In the genomic region with DNA sequence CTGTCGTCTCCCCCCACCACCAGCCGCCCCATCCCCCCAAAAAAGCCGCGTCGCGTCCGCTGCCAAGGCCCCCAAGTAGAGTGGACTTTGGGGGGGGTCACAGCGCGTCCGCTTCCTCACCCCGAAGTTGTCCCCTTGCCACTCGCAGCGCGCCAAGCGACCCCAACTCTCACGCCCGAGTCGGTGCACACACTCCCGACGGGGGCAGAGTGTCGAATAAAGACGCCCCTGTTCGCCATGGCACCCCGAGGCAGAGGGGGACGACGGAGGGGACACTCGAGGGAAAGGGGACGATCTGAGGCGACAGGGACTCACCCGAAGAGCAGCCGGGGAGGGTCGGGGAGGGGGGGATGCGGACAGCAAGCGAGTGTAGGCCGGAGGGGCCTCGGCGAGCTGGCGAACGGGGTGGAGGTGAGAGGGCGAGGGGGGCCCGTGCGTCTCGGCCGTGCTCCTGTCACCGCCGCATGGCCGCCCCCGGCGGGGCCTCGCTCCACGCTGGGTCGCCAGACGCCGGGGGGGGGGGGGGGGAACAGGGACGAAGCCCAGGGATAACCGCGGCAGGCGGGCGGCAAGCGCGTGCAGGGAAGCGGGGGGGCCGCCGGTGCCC, we compare ENCODE assay signal across 8 mouse cellular contexts. TPM values are rescaled to one million over a fixed set of nuclear protein-coding genes. Genes with fewer than 3 reads are reported as not detected.
DNase-seq lines count a peak whose midpoint lies in the region; ATAC-seq and TF ChIP-seq lines count a peak whose summit lies in the region.

No protein-coding gene starts in this region.

- no peak for TF ChIP-seq CTCF in Patski (IDR thresholded peaks at IDR 0.05)

- POLR2A ChIA-PET in Patski (lab: Charles Lee) = interaction anchor here (0.6 to 0.9 kb wide), 7 partner anchors 12 to 174 kb away, joined by 3 to 6 read pairs (median 4); no protein-coding TSS in a partner anchor

- ATAC-seq in Patski = no peak
- peak; percentile 11 for ATAC-seq in inflammation-experienced regulatory T-cells, adult 6 months
- no peak for ATAC-seq in activated CD4-positive, CD25-positive, alpha-beta regulatory T cell, adult 4 months

- H3K4me1 ChIP-seq in forebrain, embryonic 10.5 days = peaks cover 56% of the 10 kb centered on the region

- peaks cover 44% of the 10 kb centered on the region for H3K79me2 ChIP-seq in macrophage (ENCODE audit: inconsistent target)

- H3K4me3 ChIP-seq in forebrain, embryonic 10.5 days = peak overlapping the region; percentile 88
- peak overlapping the region; percentile 50 for H3K4me3 ChIP-seq in macrophage (ENCODE audit: inconsistent target)

- no peaks in the 10 kb centered on the region for H3K27me3 ChIP-seq in Patski
- peaks cover 13% of the 10 kb centered on the region for H3K27me3 ChIP-seq in forebrain, embryonic 10.5 days (ENCODE audit: poor library complexity, severe bottlenecking)

- CTCF ChIA-PET in Patski (lab: Charles Lee) = interaction anchor here (1.3 kb wide), 1 partner anchor 37 kb away, joined by 5 read pairs; no protein-coding TSS in a partner anchor

- no peaks in the 10 kb centered on the region for H3K9me3 ChIP-seq in forebrain, embryonic 10.5 days

- H3K36me3 ChIP-seq in forebrain, embryonic 10.5 days (replicated peaks) = peaks cover 30% of the 10 kb centered on the region
- 0 out of 2 replicates have a peak, but pooled peaks cover 8% of the 10 kb centered on the region for H3K36me3 ChIP-seq in macrophage (ENCODE audit: inconsistent target)

- whole genome bisulfite sequencing in forebrain, embryonic 10.5 days = under 1% methylated on average over 50 of the region's 64 CpGs
- under 1% methylated on average over 38 of the region's 64 CpGs for WGBS in macrophage (ENCODE audit: missing documents)

- peak overlapping the region; percentile 100 for H3K27ac ChIP-seq in forebrain, embryonic 10.5 days
- peak overlapping the region; percentile 80 for H3K27ac ChIP-seq in macrophage

- in situ Hi-C loops in Patski (cut with MboI; ENCODE audit: low pct_unique_long_range_greater_than_20kb) = no loop called here

- peak; percentile 68 for DNase-seq in kidney, adult 18-20 months
- DNase-seq in kidney, postnatal 10 days = no peak
- peak; percentile 27 for DNase-seq in Patski (ENCODE audit: low read depth, low spot score)
- peak; percentile 78 for DNase-seq in forebrain, embryonic 10.5 days (ENCODE audit: extremely low spot score, low spot score)
- peak; percentile 56 to 85 for DNase-seq in spleen, postnatal 4 days (ENCODE audit: low spot score in 2 of 2)

RNA-seq across cellular contexts. Expression of a gene that starts 0.4 kb away (rescaled TPM):
- 230 TPM for polyA plus RNA-seq in Patski (2021)
- polyA plus RNA-seq in forebrain, embryonic 10.5 days (2016; fragmentation: Nextera tagmentation; extraction: Ambion mirVana) = 174 and 178 TPM in 2 replicates
- polyA plus RNA-seq in inflammation-experienced regulatory T-cells, adult 6 months (2017; shearing (Covaris generic)) = 10 to 100 TPM; 91.5 to 97.5 (median 94.5) TPM
- total RNA-seq in macrophage (2018; cell fraction: chromatin; rRNA removed) = 100 to 1,000 TPM in 16 of 26 experiments, 10 to 100 TPM in 10; 11.2 to 249 (median 123) TPM
- total RNA-seq in macrophage (2018; cell fraction: cytosol; rRNA removed) = 100 to 1,000 TPM in 8 of 26 experiments, 10 to 100 TPM in 18; 56.3 to 125 (median 90.3) TPM
- total RNA-seq in macrophage (2018; cell fraction: nucleus; rRNA removed) = 100 to 1,000 TPM in 7 of 26 experiments, 10 to 100 TPM in 19; 21.8 to 141 (median 69.2) TPM
- polyA plus RNA-seq in macrophage (2018) = 75.2 to 106 TPM (median 87.7 TPM) in 3 replicates
- polyA plus RNA-seq in activated CD4-positive, CD25-positive, alpha-beta regulatory T cell, adult 4 months (2017; shearing (Covaris generic)) = 10 to 100 TPM; 71.1 to 90.5 TPM
